Mouse (Mus musculus) neural tube, embryonic 10.5 days (tissue): ENCODE data around the gene N4bp3.
A peak's percentile ranks its signal among the peaks of the same experiment; 100 is the strongest.
"Not testable (repeated sequence)": the region's sequence is repeated elsewhere in the genome, so short reads cannot be mapped to it uniquely, and the experiment has no call there.

Experiments used
- DNase-seq: peaks from one replicate; pipeline ENCODE4 v3.0.0-alpha.2; 2017; ENCODE audit warnings: low spot score; ENCODE audit errors: extremely low spot score

Gene N4bp3

DNA sequence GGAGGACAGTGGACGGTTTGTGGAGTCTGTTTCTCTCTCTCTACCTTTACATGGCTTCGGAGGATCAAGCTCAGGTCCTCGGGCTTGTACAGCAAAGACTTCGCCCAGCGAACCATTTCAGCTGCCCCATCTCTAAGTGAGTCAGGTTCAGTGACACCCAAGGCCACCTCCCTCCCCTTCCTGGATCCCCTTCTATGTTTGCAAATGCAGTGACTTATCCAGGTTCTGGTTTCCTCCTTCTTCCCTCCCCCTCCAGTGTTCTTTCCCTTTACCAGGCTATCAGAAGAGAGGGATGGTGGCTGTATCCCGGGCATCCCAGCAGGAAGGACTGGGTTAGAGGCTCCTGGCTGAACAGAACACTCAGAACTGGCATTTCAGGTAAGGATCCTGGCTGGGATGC is 3.1 kb upstream of the N4bp3 start:
- DNase-seq: no peak

DNA sequence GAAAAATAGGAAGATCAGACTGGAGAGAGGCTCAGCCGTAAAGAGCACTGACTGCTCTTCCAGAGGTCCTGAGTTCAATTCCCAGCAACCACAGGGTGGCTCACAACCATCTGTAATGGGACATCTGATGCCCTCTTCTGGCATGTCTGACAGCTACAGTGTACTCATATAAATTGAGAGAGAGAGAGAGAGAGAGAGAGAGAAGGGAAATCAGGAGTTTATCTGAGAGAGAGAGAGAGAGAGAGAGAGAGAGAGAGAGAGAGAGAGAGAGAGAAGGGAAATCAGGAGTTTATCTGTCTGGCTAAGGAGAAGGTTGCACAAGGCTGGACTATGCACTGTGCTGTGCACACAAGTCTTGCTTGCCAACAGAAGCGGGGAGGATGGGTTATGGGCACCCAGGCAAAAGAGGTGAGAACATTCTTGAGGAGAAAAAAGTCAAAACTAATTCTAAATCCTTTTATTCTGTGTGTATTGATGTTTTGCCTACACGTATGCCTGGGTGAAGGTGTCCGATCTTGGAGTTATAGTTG is 2.3 kb upstream of the N4bp3 start:
- no peak for DNase-seq

DNA sequence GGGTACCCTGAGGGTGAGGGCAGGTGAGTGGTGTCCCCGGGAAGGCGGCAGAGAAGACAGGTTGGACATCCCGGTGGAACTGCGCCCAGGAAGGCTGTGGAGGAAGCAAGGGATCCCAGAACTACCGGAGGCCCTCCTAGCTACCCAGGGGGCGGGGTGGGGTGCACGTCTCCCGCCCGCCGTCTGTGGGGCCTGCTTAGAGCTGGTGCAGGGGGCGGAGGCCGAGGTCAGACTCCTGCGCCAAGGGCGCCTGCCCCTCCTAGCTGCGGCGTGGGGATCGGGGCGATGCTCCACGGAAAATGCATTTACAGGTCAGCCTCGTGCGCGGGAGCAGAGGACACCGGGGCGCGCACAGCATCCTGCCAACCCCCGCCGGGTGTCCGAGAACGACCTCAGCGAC is 381 bp downstream of the N4bp3 start:
- DNase-seq: no peak

DNA sequence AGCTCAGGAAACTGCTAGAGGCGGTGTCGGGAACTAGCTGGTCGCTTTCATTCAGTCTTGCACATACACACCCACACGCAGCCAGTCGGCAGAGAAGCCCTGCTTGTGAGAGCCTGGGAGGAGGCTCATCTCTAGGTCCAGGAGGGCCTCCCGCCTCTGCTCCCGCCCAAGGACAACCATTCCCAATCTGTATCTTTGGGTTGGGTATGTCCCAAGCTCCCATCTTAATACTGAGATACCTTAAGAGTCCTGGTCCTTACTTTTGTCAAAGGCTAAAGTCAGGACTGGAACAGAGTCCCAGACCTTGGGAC is 798 bp downstream of the N4bp3 start:
- peak; percentile 37 for DNase-seq

DNA sequence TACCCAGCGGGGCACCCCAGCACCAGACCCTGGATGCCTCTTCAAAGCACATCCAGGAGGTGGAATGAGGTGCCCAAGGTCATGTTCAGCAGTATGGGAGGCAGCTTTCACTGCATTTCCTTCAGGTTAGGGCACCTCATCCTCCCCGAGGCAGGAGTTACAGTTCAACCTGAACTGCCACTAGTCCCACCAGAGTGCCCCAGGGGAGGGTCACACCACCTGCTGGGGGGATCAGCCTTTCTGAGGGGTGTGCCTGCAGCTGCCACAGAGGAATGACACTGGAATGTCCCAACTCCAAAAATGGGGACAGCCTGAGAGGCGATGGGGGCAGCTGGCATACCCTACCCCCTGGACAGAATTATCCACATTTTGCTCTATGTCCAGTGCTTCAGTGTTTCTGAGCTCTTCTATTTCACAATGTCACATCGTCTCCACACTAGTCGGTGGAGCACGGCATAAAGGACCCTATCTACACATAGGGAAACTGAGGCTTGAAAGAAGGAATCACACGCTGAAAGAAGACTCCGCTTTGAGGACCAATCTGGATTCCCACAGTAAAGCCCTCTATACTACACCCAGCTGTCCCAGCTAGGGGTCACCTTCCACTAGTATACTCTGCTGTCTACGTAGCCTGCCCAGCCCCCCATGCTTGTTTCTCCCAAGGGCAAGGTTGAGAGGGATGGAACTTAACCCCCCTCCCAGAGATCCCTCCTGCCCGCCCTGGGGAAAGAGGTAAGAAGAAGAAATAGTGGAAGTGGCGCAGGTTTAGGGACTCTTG is 1.3 kb downstream of the N4bp3 start:
- peak; percentile 44 for DNase-seq

DNA sequence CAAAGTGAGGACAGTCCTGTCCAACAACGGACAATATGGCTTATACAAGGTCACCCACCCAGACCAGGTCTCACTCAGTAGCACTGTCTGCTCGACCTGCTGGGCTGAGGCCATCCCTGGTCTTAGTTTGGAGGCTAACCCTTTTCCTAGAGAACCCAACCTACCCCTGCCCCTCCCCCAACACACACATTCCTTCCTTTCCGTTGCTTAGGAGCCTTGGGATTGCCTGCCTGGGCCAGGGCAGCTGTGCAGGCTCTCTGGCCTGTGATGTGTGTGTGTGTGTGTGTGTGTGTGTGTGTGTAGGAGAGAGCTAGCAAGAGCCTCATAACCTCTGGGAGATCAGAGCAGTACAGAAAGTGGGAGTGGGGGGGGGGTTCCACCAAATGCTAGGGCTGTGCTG is 2.1 kb downstream of the N4bp3 start:
- peak; percentile 72 for DNase-seq

DNA sequence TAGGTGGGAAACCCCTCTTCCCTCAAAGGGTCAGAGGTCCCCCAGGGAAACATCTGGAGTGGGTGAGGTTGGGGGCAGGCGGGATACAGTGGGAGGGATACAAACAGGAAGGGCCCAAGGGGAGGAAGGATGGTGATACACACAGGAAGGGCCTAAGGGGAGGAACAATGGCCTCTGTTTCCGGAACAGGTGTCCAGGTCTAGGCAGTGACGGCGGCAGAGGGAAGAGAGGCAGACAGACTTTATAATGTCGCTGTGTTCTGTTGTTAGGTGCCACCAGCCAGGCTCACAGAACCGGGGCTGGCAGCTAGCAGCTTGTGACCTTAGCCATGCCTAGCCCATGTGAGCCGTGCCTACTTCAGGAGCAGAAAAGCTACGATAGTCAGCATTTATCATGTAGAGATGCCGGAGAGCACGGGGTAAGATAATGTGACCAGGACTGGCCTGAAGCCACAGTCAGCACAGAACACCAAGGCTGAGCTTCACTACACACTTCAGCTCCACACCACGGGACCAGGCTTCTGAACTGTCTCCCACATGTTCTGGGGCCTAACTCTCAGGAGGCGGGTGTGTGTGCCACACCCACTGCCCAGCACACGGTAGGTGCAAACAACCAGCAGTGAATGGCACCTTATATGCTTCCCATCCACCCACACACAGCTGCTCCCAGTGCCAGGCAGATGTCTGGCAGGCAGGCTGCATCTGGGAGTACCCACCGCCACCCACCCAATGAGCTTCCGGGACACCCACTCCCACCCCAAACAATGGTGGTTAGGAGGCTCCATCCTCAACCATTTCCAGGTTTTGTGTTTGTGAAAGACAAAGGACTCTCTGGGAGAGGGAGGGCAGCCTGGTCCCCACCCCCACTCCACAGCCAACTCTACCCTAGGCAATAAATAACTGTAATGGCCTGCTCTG is 3.6 kb downstream of the N4bp3 start:
- DNase-seq: peak; percentile 19

DNA sequence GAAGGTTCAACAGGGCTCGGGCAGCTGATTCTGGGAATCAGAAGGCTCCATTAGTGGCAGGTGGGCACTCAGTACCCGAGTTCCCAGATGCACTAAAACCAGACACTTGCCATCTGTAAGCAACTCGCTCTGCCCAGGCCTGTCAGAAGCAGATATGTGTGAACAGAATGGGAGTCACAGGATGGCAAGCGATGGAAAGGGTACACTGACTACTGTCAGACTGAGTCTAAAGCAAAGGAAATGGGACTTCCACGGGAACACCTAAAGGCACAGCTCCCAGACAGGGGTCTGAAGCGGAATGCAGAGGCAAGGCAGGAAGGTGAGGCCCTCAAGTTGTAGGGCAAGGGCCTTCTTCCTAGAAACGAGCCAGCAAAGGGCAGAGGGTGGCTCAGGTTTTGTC is 4.4 kb downstream of the N4bp3 start:
- no peak for DNase-seq

DNA sequence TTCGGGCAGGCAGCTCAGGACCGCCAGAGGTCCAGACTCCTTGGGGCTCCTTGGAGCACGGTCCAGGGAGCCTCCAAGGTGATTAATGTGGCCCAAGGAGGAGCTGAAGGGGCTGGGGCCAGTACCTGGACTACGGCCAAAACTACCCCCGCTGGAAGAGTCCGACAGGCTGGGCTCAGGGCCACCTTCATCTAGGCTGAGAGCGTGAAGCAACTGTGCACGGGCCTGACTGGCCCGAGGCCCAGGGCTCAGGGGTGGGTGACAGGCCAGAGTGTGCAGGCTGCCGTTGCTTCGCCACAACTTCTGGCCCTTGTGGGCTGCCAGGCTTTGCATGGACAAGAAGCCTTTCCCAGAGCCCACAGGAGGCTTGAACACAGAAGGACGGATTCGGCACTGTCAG is 5.3 kb downstream of the N4bp3 start:
- DNase-seq: no peak

DNA sequence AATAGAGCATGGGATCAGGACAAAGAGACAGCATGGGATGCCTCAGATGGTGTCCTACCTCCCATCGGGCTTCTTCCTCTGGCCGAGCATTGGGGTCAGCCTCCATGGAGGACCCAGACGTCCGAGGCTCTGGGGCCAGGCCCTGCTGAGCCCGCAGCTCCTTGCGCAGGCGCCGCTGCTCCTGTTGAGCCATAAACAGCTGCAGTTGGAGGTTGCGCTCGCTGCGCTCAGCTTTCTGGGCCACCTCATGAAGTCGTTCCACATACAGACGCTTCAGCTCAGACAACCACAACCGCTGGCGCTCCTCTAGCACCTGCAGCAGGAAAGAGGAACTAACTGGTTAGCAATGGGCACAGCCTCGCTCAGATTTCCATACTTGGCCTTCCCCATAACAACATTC is 6.4 kb downstream of the N4bp3 start:
- DNase-seq: no peak

DNA sequence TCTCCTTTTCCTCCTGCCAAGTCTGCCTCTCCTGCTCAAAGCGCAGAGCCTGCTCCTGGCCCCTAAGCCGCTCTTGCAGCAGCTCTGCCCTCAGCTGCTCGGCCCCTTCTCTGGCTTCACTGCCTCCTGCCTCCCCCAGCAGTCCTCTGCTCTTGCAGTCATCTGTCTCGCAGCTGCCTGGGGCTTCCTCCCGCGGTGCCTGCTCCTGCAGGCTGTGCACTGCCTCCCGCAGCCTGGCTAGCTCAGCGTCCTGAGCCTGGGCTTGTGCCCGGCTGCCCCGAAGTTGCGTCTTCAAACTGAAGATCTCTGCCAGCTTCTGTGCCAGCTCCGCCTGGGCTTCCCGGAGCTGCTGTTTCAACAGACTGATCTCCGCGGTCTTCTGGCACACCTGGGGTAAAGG is 6.9 kb downstream of the N4bp3 start:
- no peak for DNase-seq

DNA sequence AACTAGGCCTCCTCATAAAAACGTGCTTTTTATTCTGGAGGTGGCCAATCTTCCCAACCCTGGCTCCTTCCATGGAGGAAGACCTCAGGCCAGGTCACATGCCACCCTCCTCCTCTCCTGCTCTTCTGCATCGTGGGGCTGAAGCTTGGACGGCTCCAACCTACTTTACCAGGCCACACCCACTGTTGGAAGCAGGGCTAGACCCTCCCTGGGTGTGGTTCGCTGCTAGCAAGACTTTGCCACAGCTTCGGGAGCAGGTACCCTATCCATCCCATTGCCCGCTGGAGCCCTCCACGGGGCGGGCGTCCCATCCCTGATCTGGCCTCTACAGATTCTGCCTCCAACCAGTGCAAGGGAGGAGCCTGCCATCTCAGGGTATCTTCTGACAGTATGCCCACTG is 7.4 kb downstream of the N4bp3 start:
- DNase-seq: no peak

DNA sequence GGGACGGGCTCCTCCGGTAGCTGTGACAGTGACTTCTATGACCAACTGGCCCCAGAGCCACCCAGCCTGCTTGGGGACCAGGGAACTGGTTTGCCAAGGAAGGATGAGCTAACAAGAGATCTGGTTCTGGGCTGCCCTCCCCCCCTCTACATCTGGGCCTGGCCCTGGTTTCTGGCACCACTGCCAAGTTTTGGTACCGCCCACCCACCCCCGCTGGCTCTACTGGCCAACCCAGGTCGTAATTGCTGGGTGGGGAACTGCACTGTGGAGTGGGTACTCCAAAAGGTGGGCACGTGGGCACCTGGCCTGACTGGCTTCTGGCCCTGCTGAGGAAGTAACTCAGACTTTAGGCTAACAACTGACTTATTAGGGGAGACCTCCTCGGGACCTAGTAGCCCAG is 9.9 kb downstream of the N4bp3 start:
- DNase-seq: no peak

DNA sequence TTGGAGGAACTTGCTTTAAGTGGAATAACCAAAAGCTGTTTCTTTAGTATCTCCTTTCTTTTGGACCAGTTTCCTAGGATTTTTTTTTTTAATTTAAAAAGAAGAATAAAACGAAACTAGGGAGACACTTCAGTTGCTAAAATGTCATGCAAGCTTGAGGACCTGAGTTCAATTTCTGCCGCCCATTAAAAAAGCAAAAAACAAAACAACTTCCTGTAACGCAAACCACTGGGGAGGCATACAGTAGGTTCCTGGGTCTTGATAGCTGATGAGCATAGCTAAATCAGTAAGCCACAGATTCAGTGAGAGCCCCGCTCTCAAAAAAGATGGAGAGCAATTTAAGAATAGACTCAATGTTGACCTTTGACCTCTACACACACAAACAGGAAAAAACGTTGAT is 12.1 kb downstream of the N4bp3 start:
- no peak for DNase-seq

DNA sequence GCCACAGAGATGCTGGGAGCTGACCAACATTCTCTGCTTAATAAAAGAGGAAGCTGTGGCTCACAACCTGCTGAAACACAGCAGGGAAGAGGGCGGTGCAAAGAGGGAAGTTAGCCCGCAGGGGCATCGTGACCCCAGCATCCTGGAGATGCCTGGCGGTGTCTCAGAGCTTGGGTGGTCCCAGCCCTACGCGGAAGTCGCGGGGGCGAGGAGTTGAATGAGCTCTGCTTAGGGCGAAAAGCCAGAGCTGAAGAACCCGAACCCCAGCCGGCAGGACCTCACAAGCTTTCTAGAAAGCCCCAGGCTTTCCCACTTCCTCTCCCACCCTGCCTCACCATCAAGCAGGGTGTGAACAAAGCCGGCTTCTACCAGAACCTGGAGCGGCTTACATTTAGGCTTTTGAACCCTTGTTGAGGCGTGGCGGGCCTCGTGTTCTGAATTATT is 12.6 kb downstream of the N4bp3 start:
- DNase-seq: peak; percentile 63

DNA sequence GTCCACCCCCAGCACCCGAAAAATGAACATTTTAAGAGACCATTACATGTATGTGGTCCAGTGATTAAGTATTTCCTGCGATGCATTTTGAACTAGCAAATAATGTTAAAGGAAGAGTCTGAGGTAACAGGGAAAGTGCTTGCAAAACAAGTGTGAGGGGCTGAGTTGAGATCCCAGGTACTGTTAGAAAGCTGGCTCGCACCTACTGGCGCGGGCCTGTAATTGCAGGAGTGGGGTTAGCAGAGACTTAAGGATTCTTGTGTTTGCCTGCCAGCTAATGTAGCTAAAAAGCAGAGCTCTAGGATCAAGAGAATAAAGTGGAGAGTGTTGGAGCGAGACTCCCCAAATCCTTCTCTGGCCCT is 14.3 kb downstream of the N4bp3 start:
- DNase-seq: peak; percentile 68

DNA sequence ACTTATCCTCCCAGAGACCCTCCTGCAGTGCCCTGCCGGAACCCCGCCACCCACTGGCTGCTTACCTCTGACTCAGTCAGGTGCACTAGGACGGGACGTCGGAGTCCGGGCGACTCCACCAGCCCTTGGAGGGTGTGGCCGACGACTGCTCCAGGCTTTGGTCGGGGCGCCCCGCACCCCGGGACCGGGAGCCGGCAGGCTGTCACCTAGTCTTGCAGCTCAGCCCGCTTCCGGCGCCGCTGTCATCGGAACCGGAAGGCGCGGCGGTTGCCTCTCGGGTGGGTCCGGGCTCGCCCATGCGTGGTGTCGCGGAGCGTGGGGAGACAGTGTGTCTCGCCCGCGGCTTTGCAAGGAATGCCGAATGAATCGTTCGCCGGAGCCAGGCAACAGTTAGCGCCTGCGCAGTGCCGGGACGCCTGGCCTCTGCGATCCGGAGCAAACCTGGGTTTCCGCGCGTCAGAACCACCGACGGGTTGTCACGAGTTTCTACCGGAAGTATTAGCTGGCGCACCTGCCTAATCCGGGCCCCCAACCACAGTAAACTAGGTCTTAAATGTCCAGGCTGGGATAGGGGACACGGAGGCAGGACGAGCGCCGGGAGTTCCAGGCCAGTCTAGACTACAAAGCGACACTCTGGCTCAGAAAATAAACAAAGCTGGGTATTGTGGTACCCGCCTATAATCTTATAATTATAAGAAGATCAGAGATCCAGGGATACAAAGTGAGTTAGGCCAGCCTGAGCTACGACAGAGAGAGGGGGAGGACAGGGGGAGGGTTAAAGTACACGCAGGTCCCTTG is 14.9 kb downstream of the N4bp3 start, which contains the start of gene Rmnd5b:
TSS of gene Rmnd5b (minus strand) at position 372 of the 798 bp plus-strand sequence.
- peak; percentile 88 for DNase-seq

DNA sequence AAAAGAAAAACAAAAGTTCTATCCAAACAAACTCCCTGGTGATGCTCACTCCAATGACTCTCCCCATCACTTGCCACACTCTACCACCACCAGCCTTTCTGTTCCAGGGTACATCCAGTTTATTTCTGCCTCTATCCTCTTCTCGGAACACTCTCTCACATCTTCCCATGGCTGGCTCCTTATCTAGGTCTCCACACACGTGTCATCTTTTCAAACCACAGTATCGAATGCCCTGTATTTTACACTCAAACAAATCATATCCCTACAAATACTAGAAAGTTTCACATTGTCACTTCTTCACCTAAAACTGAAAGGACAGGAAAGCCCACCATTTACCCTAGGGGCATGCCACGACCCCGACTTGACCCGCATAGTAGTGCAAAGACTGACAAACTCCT is 15.5 kb downstream of the N4bp3 start:
- DNase-seq: no peak

DNA sequence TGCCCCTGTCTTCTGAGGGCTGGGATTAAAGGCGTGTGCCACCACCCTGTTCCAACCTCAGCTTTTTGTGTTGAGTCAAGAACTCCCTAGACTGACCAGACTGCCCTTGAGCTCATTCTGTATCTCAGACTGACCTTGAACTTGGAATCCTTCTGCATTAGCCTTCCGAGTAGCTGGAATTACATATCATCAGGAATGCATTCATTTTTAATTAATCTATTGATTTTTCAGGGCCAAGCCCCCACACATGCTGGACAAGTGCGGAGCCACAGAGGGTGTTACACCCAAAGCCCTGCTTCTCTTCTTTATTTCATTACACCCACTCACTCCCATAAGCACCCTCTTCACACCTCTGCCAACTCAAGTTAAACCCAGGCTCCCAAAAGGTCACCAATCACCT is 16.9 kb downstream of the N4bp3 start:
- DNase-seq: no peak

DNA sequence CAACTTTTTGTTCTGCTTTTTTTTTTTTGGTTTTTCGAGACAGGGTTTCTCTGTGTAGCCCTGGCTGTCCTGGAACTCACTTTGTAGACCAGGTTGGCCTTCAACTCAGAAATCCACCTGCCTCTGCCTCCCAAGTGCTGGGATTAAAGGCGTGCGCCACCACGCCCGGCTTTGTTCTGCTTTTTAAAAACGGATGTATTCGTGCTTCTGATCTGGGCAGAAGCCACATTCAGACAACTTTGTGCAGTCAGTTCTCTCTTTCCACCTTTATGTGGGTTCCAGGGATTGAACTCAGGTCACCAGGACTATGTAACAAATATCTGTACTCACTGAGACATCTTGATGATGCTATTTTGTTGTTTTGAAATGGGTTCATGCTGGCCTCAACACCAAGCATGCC is 17.4 kb downstream of the N4bp3 start:
- not testable (repeated sequence) for DNase-seq

DNA sequence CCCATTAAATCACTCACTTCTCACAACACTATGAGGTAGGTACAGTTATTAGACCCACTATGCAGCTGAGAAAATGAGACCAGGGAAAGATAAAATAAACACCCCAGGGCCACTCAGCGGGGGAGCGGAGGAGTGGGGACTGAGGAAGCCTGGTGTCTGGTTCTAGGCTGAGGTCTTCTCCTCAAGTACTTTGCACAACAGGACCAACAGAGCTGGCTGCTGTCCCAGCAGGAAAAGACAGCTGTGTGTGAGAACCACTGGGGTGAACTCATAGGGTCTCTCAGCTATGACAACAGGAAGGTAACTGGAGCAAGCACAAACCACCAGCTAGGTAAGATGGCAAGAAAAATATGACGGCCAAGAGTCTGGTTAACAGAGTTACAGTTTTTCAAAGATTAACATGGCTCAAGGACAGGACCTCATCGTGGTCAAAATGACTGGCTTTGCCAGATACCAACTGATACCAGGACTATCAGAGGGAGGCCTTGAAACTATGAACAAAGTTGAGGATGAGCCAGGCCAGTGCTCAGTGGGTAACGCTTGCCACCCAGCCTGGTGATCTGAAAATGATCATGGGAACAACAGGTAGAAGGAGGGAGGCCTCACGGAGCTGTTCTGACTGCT is 18.4 kb downstream of the N4bp3 start:
- no peak for DNase-seq
